Mouse (Mus musculus): Measurements from ENCODE around the gene Grik1. TPM values are rescaled to one million over a fixed set of nuclear protein-coding genes. Genes with fewer than 3 reads are reported as not detected.

Gene Grik1
- polyA plus RNA-seq, 1 experiment: not detected

DNA sequence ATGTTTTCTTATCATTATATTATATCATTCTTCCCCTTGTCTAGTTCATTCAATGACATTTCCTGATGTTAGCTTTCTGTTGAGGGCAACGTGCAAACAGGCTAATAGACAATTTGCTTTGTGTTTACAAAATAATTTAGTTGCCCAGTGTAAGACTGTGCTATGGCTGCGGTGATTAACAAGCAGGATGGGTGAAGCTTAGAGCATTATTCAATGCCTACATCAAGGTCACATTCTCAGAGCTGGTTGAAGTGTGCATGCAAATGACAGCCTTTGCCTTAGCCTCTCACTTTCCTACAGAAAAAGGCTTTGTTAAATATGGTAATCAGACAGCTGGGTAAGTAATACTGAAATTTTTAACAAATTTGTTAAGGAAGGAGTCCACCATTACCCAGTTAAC lies 438.5 kb downstream of the Grik1 start:
- Histone ChIP-seq H3K4me1 (ENCODE audit: control insufficient read depth, insufficient read depth, low read length) (no peaks in the 10 kb centered on the region), H3K27ac (ENCODE audit: insufficient read depth, low read depth, low read length) (no peak overlapping the region), H3K4me3 (ENCODE audit: insufficient read depth, low read length) (no peak overlapping the region)
- no peak for TF ChIP-seq POLR2A (IDR thresholded peaks at IDR 0.05; ENCODE audit: borderline replicate concordance, low read depth, low read length)
- no peak for TF ChIP-seq CTCF (IDR thresholded peaks at IDR 0.05; ENCODE audit: low read depth, low read length)

DNA sequence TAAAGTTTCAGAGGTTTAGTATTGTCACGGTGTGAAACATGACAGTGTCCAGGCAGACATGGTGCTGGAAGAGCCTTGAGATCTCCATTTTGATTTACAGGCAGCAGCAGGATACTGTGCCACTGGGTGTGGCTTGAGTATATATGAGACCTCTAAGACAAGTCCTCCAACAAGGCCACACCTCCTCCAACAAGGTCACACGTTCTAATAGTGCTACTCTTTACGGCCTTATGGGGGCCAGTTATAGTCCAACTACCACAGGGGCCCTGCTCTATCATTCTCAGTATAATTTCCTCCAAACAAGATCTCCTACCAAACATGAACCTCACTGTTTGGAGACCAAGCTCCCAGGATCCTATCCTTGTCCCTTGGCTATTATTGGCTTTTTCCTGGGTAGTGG lies 441.3 kb downstream of the Grik1 start:
- Histone ChIP-seq H3K4me1 (ENCODE audit: control insufficient read depth, insufficient read depth, low read length) (no peaks in the 10 kb centered on the region), H3K4me3 (ENCODE audit: insufficient read depth, low read length) (no peak overlapping the region), H3K27ac (ENCODE audit: insufficient read depth, low read depth, low read length) (no peak overlapping the region)
- TF ChIP-seq CTCF (IDR thresholded peaks at IDR 0.05; ENCODE audit: low read depth, low read length) (no peak), POLR2A (IDR thresholded peaks at IDR 0.05; ENCODE audit: borderline replicate concordance, low read depth, low read length) (no peak)

Other genes starting within 250 kb of the Grik1 start
- not detected in 2 replicates for gene Cldn17, start 216.7 kb upstream of the Grik1 start, polyA plus RNA-seq (2012; ENCODE audit: insufficient read depth, insufficient read length, missing spikeins)